Mouse (Mus musculus): ENCODE measurements around the gene Esyt3.

DNA sequence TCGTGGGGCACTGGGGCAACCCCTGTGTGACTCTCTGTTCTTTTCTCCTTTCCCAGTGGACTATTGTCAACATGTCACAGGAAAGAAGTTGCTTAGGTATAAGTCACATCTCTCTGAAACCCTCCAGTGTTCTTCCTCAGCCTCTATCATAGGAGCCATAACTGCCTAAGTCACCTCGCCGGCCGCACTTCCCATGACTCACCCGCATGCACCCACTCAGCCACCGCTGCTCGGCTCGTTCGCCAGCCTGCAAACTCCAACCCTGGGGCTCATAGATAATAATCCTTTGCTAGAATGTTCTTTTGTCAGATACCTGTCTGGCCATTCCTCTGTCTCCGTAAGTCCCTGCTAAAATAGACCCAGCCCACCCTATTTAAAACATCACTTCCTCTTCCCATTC is 33.2 kb upstream of the Esyt3 start:
- TF ChIP-seq POLR2A (IDR thresholded peaks at IDR 0.05; ENCODE audit: extremely low read depth, insufficient read depth, low read length) (no peak), CTCF (IDR thresholded peaks at IDR 0.05; ENCODE audit: low read depth, low read length) (no peak)
